ENCODE assay signal across 12 mouse cellular contexts in the genomic region with DNA sequence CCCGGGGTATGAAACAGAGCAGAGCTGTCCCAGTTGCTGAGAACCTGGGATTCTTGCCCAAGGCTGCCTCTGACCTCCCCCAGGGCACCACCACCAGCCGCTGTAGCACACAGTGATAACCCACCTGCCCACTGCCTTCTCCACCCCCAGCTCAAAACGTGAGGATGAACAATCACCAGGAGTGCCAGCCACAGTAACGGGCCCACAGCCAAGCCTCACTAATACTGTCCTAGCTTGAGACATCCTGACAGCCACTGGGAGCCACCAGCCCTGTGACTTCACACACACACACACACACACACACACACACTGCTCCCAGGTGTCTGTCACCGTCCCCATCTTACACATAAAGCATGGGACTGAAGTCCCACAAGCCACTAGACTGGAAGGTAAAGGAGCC. TPM values are rescaled to one million over a fixed set of nuclear protein-coding genes. Genes with fewer than 3 reads are reported as not detected.
A peak's percentile ranks its signal among the peaks of the same experiment; 100 is the strongest.
DNase-seq lines count a peak whose midpoint lies in the region; ATAC-seq and TF ChIP-seq lines count a peak whose summit lies in the region.
"Had no signal": no experiment of that assay in that cellular context is flagged by ENCODE, and none has a peak within 500 bp of the region (broad histone marks: within the 10 kb centered on the region; RNA-seq: fewer than 3 reads in every experiment).

No protein-coding gene starts in this region.

- no peaks in the 10 kb centered on the region for H3K27me3 ChIP-seq in forebrain, embryonic 10.5 days (ENCODE audit: poor library complexity, severe bottlenecking)
- H3K27me3 ChIP-seq in forebrain, postnatal 0 days (ENCODE audit: insufficient read depth, low read length), result no peaks in the 10 kb centered on the region
- H3K27me3 ChIP-seq in lung, postnatal 0 days (replicated peaks; ENCODE audit: insufficient read depth, low read length), result no peaks in the 10 kb centered on the region
- H3K27me3 ChIP-seq in hindbrain, embryonic 13.5 days, result no peaks in the 10 kb centered on the region
- no peaks in the 10 kb centered on the region for H3K27me3 ChIP-seq in neural tube, embryonic 13.5 days
- H3K27me3 ChIP-seq: Patski had no signal

- H3K36me3 ChIP-seq in forebrain, embryonic 10.5 days (replicated peaks), result peaks cover 73% of the 10 kb centered on the region
- H3K36me3 ChIP-seq in forebrain, postnatal 0 days (ENCODE audit: insufficient read depth), result peaks cover 16% of the 10 kb centered on the region
- 0 out of 2 replicates have a peak, but pooled peaks cover 6% of the 10 kb centered on the region for H3K36me3 ChIP-seq in lung, postnatal 0 days (ENCODE audit: insufficient read depth, low read length)
- H3K36me3 ChIP-seq in hindbrain, embryonic 13.5 days, result peaks cover 57% of the 10 kb centered on the region
- H3K36me3 ChIP-seq in neural tube, embryonic 13.5 days, result peaks cover 56% of the 10 kb centered on the region

- H3K9me3 ChIP-seq in forebrain, embryonic 10.5 days, result peaks cover 4% of the 10 kb centered on the region
- 0 out of 2 replicates have a peak, but pooled peaks cover 6% of the 10 kb centered on the region for H3K9me3 ChIP-seq in forebrain, postnatal 0 days (ENCODE audit: low read length)
- H3K9me3 ChIP-seq in lung, postnatal 0 days (ENCODE audit: low read length), result no peaks in the 10 kb centered on the region
- no peaks in the 10 kb centered on the region for H3K9me3 ChIP-seq in hindbrain, embryonic 13.5 days
- no peaks in the 10 kb centered on the region for H3K9me3 ChIP-seq in neural tube, embryonic 13.5 days

- no peak for DNase-seq in forebrain, embryonic 10.5 days (ENCODE audit: extremely low spot score, low spot score)
- no peak for DNase-seq in forebrain, postnatal 0 days
- no peak for DNase-seq in lung, postnatal 0 days (ENCODE audit: low spot score)
- no peak for DNase-seq in lung, postnatal 14 days
- DNase-seq in gastrocnemius, postnatal 36 days, result no peak
- no peak for DNase-seq in urinary bladder, adult 18-20 months (ENCODE audit: low spot score in 2 of 2)
- DNase-seq: liver had no signal

- no peak for ATAC-seq in forebrain, postnatal 0 days
- ATAC-seq in lung, postnatal 0 days, result no peak
- ATAC-seq in hindbrain, embryonic 13.5 days (ENCODE audit: low FRiP score), result no peak
- no peak for ATAC-seq in neural tube, embryonic 13.5 days (ENCODE audit: low read depth)
- ATAC-seq: Patski had no signal

- intact Hi-C loops in gastrocnemius, postnatal 36 days (cut with DNase I), result no loop called here

- TF ChIP-seq EP300 in lung, postnatal 0 days (IDR thresholded peaks at IDR 0.05), result no peak

- H3K4me1 ChIP-seq in forebrain, embryonic 10.5 days, result peaks cover 23% of the 10 kb centered on the region
- H3K4me1 ChIP-seq in forebrain, postnatal 0 days (ENCODE audit: insufficient read depth), result no peaks in the 10 kb centered on the region
- no peaks in the 10 kb centered on the region; the same call in 1 of the 2 replicates for H3K4me1 ChIP-seq in lung, postnatal 0 days (ENCODE audit: insufficient read depth, low read depth, low read length)
- H3K4me1 ChIP-seq in hindbrain, embryonic 13.5 days (replicated peaks), result peaks cover 14% of the 10 kb centered on the region
- H3K4me1 ChIP-seq in neural tube, embryonic 13.5 days (replicated peaks), result peaks cover 17% of the 10 kb centered on the region

- TF ChIP-seq CTCF in forebrain, postnatal 0 days (IDR thresholded peaks at IDR 0.05; ENCODE audit: low read depth), result no peak
- TF ChIP-seq CTCF in lung, postnatal 0 days (IDR thresholded peaks at IDR 0.05), result no peak

- 76% methylated on average over 5 of the region's 5 CpGs for WGBS in forebrain, embryonic 10.5 days
- WGBS in forebrain, postnatal 0 days, result 71% methylated on average over 5 of the region's 5 CpGs
- 39% methylated on average over 5 of the region's 5 CpGs for WGBS in lung, postnatal 0 days
- 71% methylated on average over 5 of the region's 5 CpGs for WGBS in hindbrain, embryonic 13.5 days
- WGBS in neural tube, embryonic 13.5 days, result 47% methylated on average over 5 of the region's 5 CpGs

- H3K4me2 ChIP-seq in forebrain, postnatal 0 days (ENCODE audit: low read depth), result no peak overlapping the region
- no peak overlapping the region for H3K4me2 ChIP-seq in lung, postnatal 0 days (replicated peaks; ENCODE audit: low read depth, low read length)
- H3K4me2 ChIP-seq in hindbrain, embryonic 13.5 days, result no peak overlapping the region
- H3K4me2 ChIP-seq in neural tube, embryonic 13.5 days, result no peak overlapping the region

- H3K9ac ChIP-seq in forebrain, postnatal 0 days, result no peak overlapping the region
- H3K9ac ChIP-seq in lung, postnatal 0 days (replicated peaks; ENCODE audit: low read depth), result no peak overlapping the region
- H3K9ac ChIP-seq in hindbrain, embryonic 13.5 days, result peak overlapping the region; percentile 43; the same call in 1 of the 2 replicates
- H3K9ac ChIP-seq in neural tube, embryonic 13.5 days, result no peak overlapping the region

- no peak overlapping the region for H3K4me3 ChIP-seq in forebrain, embryonic 10.5 days
- no peak overlapping the region for H3K4me3 ChIP-seq in forebrain, postnatal 0 days (ENCODE audit: low read depth, low read length)
- H3K4me3 ChIP-seq in lung, postnatal 0 days (ENCODE audit: low read depth, low read length), result no peak overlapping the region
- H3K4me3 ChIP-seq in hindbrain, embryonic 13.5 days, result no peak overlapping the region
- no peak overlapping the region for H3K4me3 ChIP-seq in neural tube, embryonic 13.5 days

- H3K27ac ChIP-seq in forebrain, embryonic 10.5 days, result peak overlapping the region; percentile 12
- H3K27ac ChIP-seq in forebrain, postnatal 0 days (ENCODE audit: low read depth, low read length), result no peak overlapping the region
- H3K27ac ChIP-seq in lung, postnatal 0 days (ENCODE audit: low read length), result peak overlapping the region; percentile 87
- H3K27ac ChIP-seq in hindbrain, embryonic 13.5 days, result peak overlapping the region; percentile 60
- peak overlapping the region; percentile 42 for H3K27ac ChIP-seq in neural tube, embryonic 13.5 days (replicated peaks)

RNA-seq across cellular contexts. Expression of gene Src, which starts 22.9 kb away (rescaled TPM):
- polyA plus RNA-seq in forebrain, embryonic 10.5 days (2016; fragmentation: Nextera tagmentation; extraction: Ambion mirVana), result 19.2 and 19.6 TPM in 2 replicates
- 96.0 and 124 TPM in 2 replicates for total RNA-seq in forebrain, postnatal 0 days (2014; rRNA removed)
- 22.8 and 29.1 TPM in 2 replicates for polyA plus RNA-seq in forebrain, postnatal 0 days (2015; fragmentation: Nextera tagmentation; extraction: Ambion mirVana)
- 16.4 and 18.2 TPM in 2 replicates for polyA plus RNA-seq in lung, postnatal 0 days (2015; fragmentation: Nextera tagmentation; extraction: Ambion mirVana)
- 31.3 and 31.8 TPM in 2 replicates for polyA plus RNA-seq in hindbrain, embryonic 13.5 days (2015; fragmentation: Nextera tagmentation; extraction: Ambion mirVana)
- polyA plus RNA-seq in neural tube, embryonic 13.5 days (2015; fragmentation: Nextera tagmentation; extraction: Ambion mirVana), result 32.0 and 32.5 TPM in 2 replicates
- 1 to 10 TPM; 2.9 to 3.5 TPM for total RNA-seq in gastrocnemius, postnatal 36 days (2021)

RNA-seq across cellular contexts. Expression of gene Manbal, which starts 28.0 kb away (rescaled TPM):
- polyA plus RNA-seq in forebrain, embryonic 10.5 days (2016; fragmentation: Nextera tagmentation; extraction: Ambion mirVana), result 64.4 and 68.1 TPM in 2 replicates
- total RNA-seq in forebrain, postnatal 0 days (2014; rRNA removed), result 69.9 and 73.6 TPM in 2 replicates
- polyA plus RNA-seq in forebrain, postnatal 0 days (2015; fragmentation: Nextera tagmentation; extraction: Ambion mirVana), result 139 TPM in 2 replicates
- 95.7 and 100 TPM in 2 replicates for polyA plus RNA-seq in lung, postnatal 0 days (2015; fragmentation: Nextera tagmentation; extraction: Ambion mirVana)
- 91.7 and 95.8 TPM in 2 replicates for polyA plus RNA-seq in hindbrain, embryonic 13.5 days (2015; fragmentation: Nextera tagmentation; extraction: Ambion mirVana)
- 77.6 and 89.9 TPM in 2 replicates for polyA plus RNA-seq in neural tube, embryonic 13.5 days (2015; fragmentation: Nextera tagmentation; extraction: Ambion mirVana)
- 10 to 100 TPM; 15.3 to 15.6 TPM for total RNA-seq in gastrocnemius, postnatal 36 days (2021)

RNA-seq across cellular contexts. Expression of gene Ghrh, which starts 48.1 kb away (rescaled TPM):
- 0.34 TPM in 1 of 2 replicates, not detected in the other for polyA plus RNA-seq in forebrain, embryonic 10.5 days (2016; fragmentation: Nextera tagmentation; extraction: Ambion mirVana)
- 1.5 and 1.7 TPM in 2 replicates for total RNA-seq in forebrain, postnatal 0 days (2014; rRNA removed)
- polyA plus RNA-seq in forebrain, postnatal 0 days (2015; fragmentation: Nextera tagmentation; extraction: Ambion mirVana), result 0.74 and 2.8 TPM in 2 replicates
- polyA plus RNA-seq in lung, postnatal 0 days (2015; fragmentation: Nextera tagmentation; extraction: Ambion mirVana), result 0.70 and 0.79 TPM in 2 replicates
- polyA plus RNA-seq in hindbrain, embryonic 13.5 days (2015; fragmentation: Nextera tagmentation; extraction: Ambion mirVana), result 0.48 and 1.1 TPM in 2 replicates
- 0.57 and 0.68 TPM in 2 replicates for polyA plus RNA-seq in neural tube, embryonic 13.5 days (2015; fragmentation: Nextera tagmentation; extraction: Ambion mirVana)
- not detected for total RNA-seq in gastrocnemius, postnatal 36 days (2021)
- total RNA-seq: adrenal gland, postnatal 4 days; gastrocnemius, adult 18-20 months had no signal
- polyA plus RNA-seq: Patski had no signal
